Mouse (Mus musculus) hindbrain, embryonic 11.5 days (tissue): ENCODE results near the gene Rcsd1. TPM values are rescaled to one million over a fixed set of nuclear protein-coding genes. Genes with fewer than 3 reads are reported as not detected.

Experiments used
- ATAC-seq: fragments of 200-750 bp; cut with Nextera tagmentation; 2 replicates; pipeline ENCODE4 v1.8.0; 2017; ENCODE audit warnings: mild to moderate bottlenecking, moderate TSS enrichment, moderate library complexity; ENCODE audit not compliant: low FRiP score
- DNase-seq: peaks from one replicate; pipeline ENCODE4 v3.0.0-alpha.2; 2015; ENCODE audit warnings: low spot score
- H3K27ac ChIP-seq: fragments of 300-500 bp; sonication (generic); 2 replicates; pipeline ENCODE4 v1.5.1; 2014; ENCODE audit warnings: mild to moderate bottlenecking, low read depth, low read length
- H3K27me3 ChIP-seq: fragments of 300-500 bp; sonication (generic); 2 replicates; pipeline ENCODE4 v1.6.1; 2014; ENCODE audit warnings: mild to moderate bottlenecking, low read length, moderate library complexity, mixed read lengths; ENCODE audit not compliant: control insufficient read depth, insufficient read depth
- H3K36me3 ChIP-seq: fragments of 300-500 bp; sonication (generic); 2 replicates; pipeline ENCODE4 v1.6.1; 2014; ENCODE audit warnings: mild to moderate bottlenecking, low read length, moderate library complexity, mixed read lengths; ENCODE audit not compliant: control insufficient read depth, insufficient read depth
- H3K4me1 ChIP-seq: fragments of 300-500 bp; sonication (generic); replicated peaks from 2 replicates; pipeline ENCODE4 v1.6.1; 2014; ENCODE audit warnings: low read length, mixed read lengths; ENCODE audit not compliant: control insufficient read depth, insufficient read depth
- H3K4me2 ChIP-seq: fragments of 300-500 bp; sonication (generic); replicated peaks from 2 replicates; pipeline ENCODE4 v1.6.1; 2014; ENCODE audit warnings: mild to moderate bottlenecking, low read depth, low read length
- H3K4me3 ChIP-seq: fragments of 300-500 bp; sonication (generic); 2 replicates; pipeline ENCODE4 v1.5.1; 2014; ENCODE audit warnings: low read depth, low read length
- H3K9ac ChIP-seq: fragments of 300-500 bp; sonication (generic); 2 replicates; pipeline ENCODE4 v1.6.1; 2014; ENCODE audit warnings: low read depth, low read length
- H3K9me3 ChIP-seq: fragments of 300-500 bp; sonication (generic); 2 replicates; pipeline ENCODE4 v1.6.1; 2016; ENCODE audit warnings: low read length; ENCODE audit not compliant: control insufficient read depth
- WGBS: fragments of 180-500 bp; shearing (Covaris S2); extraction: QIAGEN DNeasy Blood & Tissue Kit; methylation state at CpG from one replicate; pipeline ENCODE4 v1.1.7; 2014; 5-methylcytosine and 5-hydroxymethylcytosine counted together
- polyA plus RNA-seq: library from polyadenylated mRNA; unstranded; fragments of >200 nt; fragmentation: Nextera tagmentation; extraction: Ambion mirVana; gene quantifications from 2 replicates; pipeline ENCODE4 v1.2.1, GENCODE M21; 2014

The Rcsd1 gene
- polyA plus RNA-seq = 8.5 and 9.4 TPM in 2 replicates

GRCm38 (mm10) chr1:165709629-165710256 lies at the start of gene Rcsd1:
Rcsd1 (minus strand) TSS chr1:165709757.
- H3K4me1 ChIP-seq = no peaks in the 10 kb centered on the region
- no peak within 1 kb of the TSS for H3K9ac ChIP-seq
- no peak for DNase-seq
- no peak within 1 kb of the TSS for H3K27ac ChIP-seq
- ATAC-seq = no peak
- no peaks in the 10 kb centered on the region for H3K36me3 ChIP-seq
- WGBS = 68% methylated on average over 5 of the region's 5 CpGs
- H3K4me3 ChIP-seq = no peak within 1 kb of the TSS
- no peaks in the 10 kb centered on the region for H3K9me3 ChIP-seq
- no peak within 1 kb of the TSS for H3K4me2 ChIP-seq
- peaks cover 7% of the 10 kb centered on the region for H3K27me3 ChIP-seq

GRCm38 (mm10) chr1:165755194-165755593 lies 45.6 kb upstream of the Rcsd1 start:
- no peaks in the 10 kb centered on the region for H3K27me3 ChIP-seq
- WGBS = 77% methylated on average over 4 of the region's 4 CpGs

GRCm38 (mm10) chr1:165754205-165754604 lies 44.6 kb upstream of the Rcsd1 start:
- WGBS = 91% methylated on average over 6 of the region's 6 CpGs
- Histone ChIP-seq H3K36me3 (no peaks in the 10 kb centered on the region), H3K9me3 (no peaks in the 10 kb centered on the region), H3K4me2 (no peak overlapping the region), H3K9ac (no peak overlapping the region), H3K27me3 (no peaks in the 10 kb centered on the region), H3K4me1 (no peaks in the 10 kb centered on the region), H3K4me3 (no peak overlapping the region), H3K27ac (no peak overlapping the region)
- ATAC-seq (no peak), DNase-seq (no peak)

More at GRCm38 (mm10) chr1:165755194-165755593, 45.6 kb upstream of the Rcsd1 start:
- no peak overlapping the region for H3K4me3 ChIP-seq
- H3K36me3 ChIP-seq = no peaks in the 10 kb centered on the region
- no peaks in the 10 kb centered on the region for H3K4me1 ChIP-seq
- DNase-seq (no peak), ATAC-seq (no peak)
- H3K27ac ChIP-seq = no peak overlapping the region
- H3K9ac ChIP-seq = no peak overlapping the region
- H3K9me3 ChIP-seq = no peaks in the 10 kb centered on the region
- no peak overlapping the region for H3K4me2 ChIP-seq

GRCm38 (mm10) chr1:165751838-165752237 lies 42.3 kb upstream of the Rcsd1 start:
- DNase-seq = no peak
- H3K4me1 ChIP-seq = no peaks in the 10 kb centered on the region
- no peak overlapping the region for H3K4me2 ChIP-seq
- WGBS = 80% methylated on average over 5 of the region's 5 CpGs
- no peak overlapping the region for H3K9ac ChIP-seq
- no peak overlapping the region for H3K4me3 ChIP-seq
- no peaks in the 10 kb centered on the region for H3K27me3 ChIP-seq
- H3K36me3 ChIP-seq = no peaks in the 10 kb centered on the region
- no peaks in the 10 kb centered on the region for H3K9me3 ChIP-seq
- no peak overlapping the region for H3K27ac ChIP-seq
- ATAC-seq = no peak

GRCm38 (mm10) chr1:165751142-165751541 lies 41.6 kb upstream of the Rcsd1 start:
- Histone ChIP-seq H3K4me1 (no peaks in the 10 kb centered on the region), H3K9me3 (no peaks in the 10 kb centered on the region)

GRCm38 (mm10) chr1:165748053-165748452 lies 38.5 kb upstream of the Rcsd1 start:
- Histone ChIP-seq H3K36me3 (no peaks in the 10 kb centered on the region), H3K27me3 (no peaks in the 10 kb centered on the region), H3K4me2 (no peak overlapping the region), H3K9ac (no peak overlapping the region), H3K4me3 (no peak overlapping the region), H3K4me1 (no peaks in the 10 kb centered on the region), H3K27ac (no peak overlapping the region), H3K9me3 (no peaks in the 10 kb centered on the region)
- ATAC-seq (no peak), DNase-seq (no peak)
- WGBS = 45% methylated on average over 11 of the region's 11 CpGs

More at GRCm38 (mm10) chr1:165751142-165751541, 41.6 kb upstream of the Rcsd1 start:
- ATAC-seq (no peak), DNase-seq (no peak)
- H3K27me3 ChIP-seq = no peaks in the 10 kb centered on the region
- no peak overlapping the region for H3K27ac ChIP-seq
- no peak overlapping the region for H3K9ac ChIP-seq
- H3K36me3 ChIP-seq = no peaks in the 10 kb centered on the region
- no peak overlapping the region for H3K4me3 ChIP-seq
- H3K4me2 ChIP-seq = no peak overlapping the region

- H3K9ac ChIP-seq = no peak overlapping the region
- WGBS = 86% methylated on average over 8 of the region's 8 CpGs
- no peaks in the 10 kb centered on the region for H3K36me3 ChIP-seq
- no peaks in the 10 kb centered on the region for H3K9me3 ChIP-seq
- no peak for ATAC-seq
- DNase-seq = no peak
- H3K4me2 ChIP-seq = no peak overlapping the region
- H3K27me3 ChIP-seq = no peaks in the 10 kb centered on the region
- H3K27ac ChIP-seq = no peak overlapping the region
- no peaks in the 10 kb centered on the region for H3K4me1 ChIP-seq
- no peak overlapping the region for H3K4me3 ChIP-seq
Observed at GRCm38 (mm10) chr1:165741989-165742388, 32.4 kb upstream of the Rcsd1 start.

- DNase-seq (no peak), ATAC-seq (no peak)
Observed at GRCm38 (mm10) chr1:165738985-165739384, 29.4 kb upstream of the Rcsd1 start.

GRCm38 (mm10) chr1:165737867-165738266 lies 28.3 kb upstream of the Rcsd1 start:
- H3K4me1 ChIP-seq = no peaks in the 10 kb centered on the region
- no peaks in the 10 kb centered on the region for H3K27me3 ChIP-seq
- 77% methylated on average over 3 of the region's 3 CpGs for WGBS
- H3K4me2 ChIP-seq = no peak overlapping the region
- H3K4me3 ChIP-seq = no peak overlapping the region
- H3K36me3 ChIP-seq = no peaks in the 10 kb centered on the region
- no peak for DNase-seq
- no peaks in the 10 kb centered on the region for H3K9me3 ChIP-seq
- no peak overlapping the region for H3K27ac ChIP-seq
- no peak for ATAC-seq
- H3K9ac ChIP-seq = no peak overlapping the region

More at GRCm38 (mm10) chr1:165738985-165739384, 29.4 kb upstream of the Rcsd1 start:
- no peaks in the 10 kb centered on the region for H3K27me3 ChIP-seq
- WGBS = 72% methylated on average over 1 of the region's 1 CpGs
- H3K36me3 ChIP-seq = no peaks in the 10 kb centered on the region
- no peak overlapping the region for H3K4me3 ChIP-seq
- no peaks in the 10 kb centered on the region for H3K9me3 ChIP-seq
- H3K4me2 ChIP-seq = no peak overlapping the region
- H3K4me1 ChIP-seq = no peaks in the 10 kb centered on the region
- H3K9ac ChIP-seq = no peak overlapping the region
- no peak overlapping the region for H3K27ac ChIP-seq
